Mouse (Mus musculus): Measurements from ENCODE around the gene Ankfy1.

Gene Ankfy1

GRCm38 (mm10) chr11:72689551-72690510 is at the start of gene Ankfy1:
TSS of gene Ankfy1 (plus strand) at chr11:72690006.
- in situ Hi-C loops (cut with MboI; ENCODE audit: low pct_unique_long_range_greater_than_20kb in 1 of 2, low sequenced_read_pairs in 2 of 2, unreplicated experiment in 1 of 2): no loop called here

- in situ Hi-C loops (cut with MboI; ENCODE audit: low pct_unique_long_range_greater_than_20kb in 1 of 2, low sequenced_read_pairs in 2 of 2, unreplicated experiment in 1 of 2): no loop called here
Observed at GRCm38 (mm10) chr11:72642730-72643129, 47.1 kb upstream of the Ankfy1 start.

GRCm38 (mm10) chr11:72645386-72645785 is 44.4 kb upstream of the Ankfy1 start:
- in situ Hi-C loops (cut with MboI; ENCODE audit: low pct_unique_long_range_greater_than_20kb in 1 of 2, low sequenced_read_pairs in 2 of 2, unreplicated experiment in 1 of 2): no loop called here

- in situ Hi-C loops (cut with MboI; ENCODE audit: low pct_unique_long_range_greater_than_20kb in 1 of 2, low sequenced_read_pairs in 2 of 2, unreplicated experiment in 1 of 2): no loop called here
Observed at GRCm38 (mm10) chr11:72650347-72650746, 39.5 kb upstream of the Ankfy1 start.

GRCm38 (mm10) chr11:72659918-72660317 is 29.9 kb upstream of the Ankfy1 start:
- in situ Hi-C loops (cut with MboI; ENCODE audit: low pct_unique_long_range_greater_than_20kb in 1 of 2, low sequenced_read_pairs in 2 of 2, unreplicated experiment in 1 of 2): no loop called here

GRCm38 (mm10) chr11:72660359-72660758 is 29.4 kb upstream of the Ankfy1 start:
- in situ Hi-C loops (cut with MboI; ENCODE audit: low pct_unique_long_range_greater_than_20kb in 1 of 2, low sequenced_read_pairs in 2 of 2, unreplicated experiment in 1 of 2): no loop called here

GRCm38 (mm10) chr11:72664641-72665040 is 25.2 kb upstream of the Ankfy1 start:
- in situ Hi-C loops (cut with MboI; ENCODE audit: low pct_unique_long_range_greater_than_20kb in 1 of 2, low sequenced_read_pairs in 2 of 2, unreplicated experiment in 1 of 2): no loop called here

GRCm38 (mm10) chr11:72670634-72671033 is 19.2 kb upstream of the Ankfy1 start:
- in situ Hi-C loops (cut with MboI; ENCODE audit: low pct_unique_long_range_greater_than_20kb in 1 of 2, low sequenced_read_pairs in 2 of 2, unreplicated experiment in 1 of 2): no loop called here

- in situ Hi-C loops (cut with MboI; ENCODE audit: low pct_unique_long_range_greater_than_20kb in 1 of 2, low sequenced_read_pairs in 2 of 2, unreplicated experiment in 1 of 2): no loop called here
Observed at GRCm38 (mm10) chr11:72671294-72671988, 18.4 kb upstream of the Ankfy1 start.

- in situ Hi-C loops (cut with MboI; ENCODE audit: low pct_unique_long_range_greater_than_20kb in 1 of 2, low sequenced_read_pairs in 2 of 2, unreplicated experiment in 1 of 2): no loop called here
Observed at GRCm38 (mm10) chr11:72672438-72672837, 17.4 kb upstream of the Ankfy1 start.

- in situ Hi-C loops (cut with MboI; ENCODE audit: low pct_unique_long_range_greater_than_20kb in 1 of 2, low sequenced_read_pairs in 2 of 2, unreplicated experiment in 1 of 2): no loop called here
Observed at GRCm38 (mm10) chr11:72675280-72675679, 14.5 kb upstream of the Ankfy1 start.

- in situ Hi-C loops (cut with MboI; ENCODE audit: low pct_unique_long_range_greater_than_20kb in 1 of 2, low sequenced_read_pairs in 2 of 2, unreplicated experiment in 1 of 2): no loop called here
Observed at GRCm38 (mm10) chr11:72680726-72681125, 9.1 kb upstream of the Ankfy1 start.

- in situ Hi-C loops (cut with MboI; ENCODE audit: low pct_unique_long_range_greater_than_20kb in 1 of 2, low sequenced_read_pairs in 2 of 2, unreplicated experiment in 1 of 2): no loop called here
Observed at GRCm38 (mm10) chr11:72683402-72683801, 6.4 kb upstream of the Ankfy1 start.

- in situ Hi-C loops (cut with MboI; ENCODE audit: low pct_unique_long_range_greater_than_20kb in 1 of 2, low sequenced_read_pairs in 2 of 2, unreplicated experiment in 1 of 2): no loop called here
Observed at GRCm38 (mm10) chr11:72686697-72687096, 3.1 kb upstream of the Ankfy1 start.

- in situ Hi-C loops (cut with MboI; ENCODE audit: low pct_unique_long_range_greater_than_20kb in 1 of 2, low sequenced_read_pairs in 2 of 2, unreplicated experiment in 1 of 2): no loop called here
Observed at GRCm38 (mm10) chr11:72688242-72688641, 1.6 kb upstream of the Ankfy1 start.

- in situ Hi-C loops (cut with MboI; ENCODE audit: low pct_unique_long_range_greater_than_20kb in 1 of 2, low sequenced_read_pairs in 2 of 2, unreplicated experiment in 1 of 2): no loop called here
Observed at GRCm38 (mm10) chr11:72689115-72689514, 691 bp upstream of the Ankfy1 start.

GRCm38 (mm10) chr11:72692353-72692752 is 2.5 kb downstream of the Ankfy1 start:
- in situ Hi-C loops (cut with MboI; ENCODE audit: low pct_unique_long_range_greater_than_20kb in 1 of 2, low sequenced_read_pairs in 2 of 2, unreplicated experiment in 1 of 2): no loop called here

- in situ Hi-C loops (cut with MboI; ENCODE audit: low pct_unique_long_range_greater_than_20kb in 1 of 2, low sequenced_read_pairs in 2 of 2, unreplicated experiment in 1 of 2): no loop called here
Observed at GRCm38 (mm10) chr11:72695025-72695424, 5.2 kb downstream of the Ankfy1 start.

GRCm38 (mm10) chr11:72696368-72696971 is 6.7 kb downstream of the Ankfy1 start:
- in situ Hi-C loops (cut with MboI; ENCODE audit: low pct_unique_long_range_greater_than_20kb in 1 of 2, low sequenced_read_pairs in 2 of 2, unreplicated experiment in 1 of 2): no loop called here

Measured in mouse embryonic stem cell (cell line).